Mouse (Mus musculus): Measurements from ENCODE around the gene Esd. TPM values are rescaled to one million over a fixed set of nuclear protein-coding genes. Genes with fewer than 3 reads are reported as not detected.

Esd gene
- 100 to 1,000 TPM; 327 to 353 TPM for total RNA-seq (2021)
- long read RNA-seq, experiment 1, transcript Esd-207 (9 exons, 1,117 nt): minor isoform, 16 of 419 reads
- long read RNA-seq, experiment 1, transcript Esd-201 (9 exons, 1,988 nt): major isoform, 296 of 419 reads
- long read RNA-seq, experiment 1, partial matches to known transcripts: 95 of 419 reads
- long read RNA-seq, experiment 1, other reads (novel, unspliced or antisense): 12 of 419 reads
- long read RNA-seq, experiment 2, transcript Esd-207 (9 exons, 1,117 nt): minor isoform, 5 of 124 reads
- long read RNA-seq, experiment 2, transcript Esd-201 (9 exons, 1,988 nt): major isoform, 104 of 124 reads
- long read RNA-seq, experiment 2, partial matches to known transcripts: 12 of 124 reads
- long read RNA-seq, experiment 2, other reads (novel, unspliced or antisense): 3 of 124 reads

DNA sequence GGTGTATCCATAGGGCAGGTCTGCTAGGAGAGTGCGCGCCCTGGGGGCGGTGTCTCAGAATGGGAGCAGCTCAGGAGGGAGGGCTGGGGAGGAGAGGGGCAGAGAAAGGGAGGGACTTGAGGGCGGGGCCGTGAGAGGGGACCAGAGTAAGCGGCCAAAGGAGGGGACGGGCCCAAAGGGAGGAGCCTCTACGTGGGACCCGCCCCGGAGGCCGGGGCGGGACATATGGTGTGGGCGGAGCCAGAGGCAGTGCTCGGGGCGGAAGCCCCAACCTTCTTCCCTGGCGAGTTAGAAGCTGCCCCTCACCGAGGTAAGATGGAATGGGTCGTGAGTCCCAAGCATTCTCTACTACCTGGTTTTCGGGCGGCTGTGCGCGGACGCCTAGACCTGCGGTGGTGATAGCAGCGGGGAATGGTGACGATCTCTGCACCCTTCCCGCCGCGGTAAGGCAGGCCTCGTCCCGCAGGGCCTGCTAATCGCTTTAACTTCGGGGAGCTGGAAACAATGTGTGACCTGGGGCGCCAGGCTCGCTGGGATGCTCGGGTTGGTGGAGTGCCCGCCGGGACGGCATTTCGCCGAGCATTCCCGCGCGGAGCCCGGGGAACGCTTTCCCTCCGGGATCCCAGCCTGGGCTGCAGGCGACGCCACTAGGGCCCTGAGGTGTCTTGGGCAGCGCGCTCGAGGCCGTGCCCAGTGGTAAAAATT is at the start of gene Esd:
TSS of gene Esd (plus strand) at position 219 of the 705 bp plus-strand sequence.
- peak; percentile 96 to 97 for DNase-seq

- DNase-seq: no peak
These were observed 47.7 kb upstream of the Esd start for GRCm38 (mm10) chr14:74684298-74684978.

GRCm38 (mm10) chr14:74691963-74692362 is 40.1 kb upstream of the Esd start:
- no peak for DNase-seq

DNA sequence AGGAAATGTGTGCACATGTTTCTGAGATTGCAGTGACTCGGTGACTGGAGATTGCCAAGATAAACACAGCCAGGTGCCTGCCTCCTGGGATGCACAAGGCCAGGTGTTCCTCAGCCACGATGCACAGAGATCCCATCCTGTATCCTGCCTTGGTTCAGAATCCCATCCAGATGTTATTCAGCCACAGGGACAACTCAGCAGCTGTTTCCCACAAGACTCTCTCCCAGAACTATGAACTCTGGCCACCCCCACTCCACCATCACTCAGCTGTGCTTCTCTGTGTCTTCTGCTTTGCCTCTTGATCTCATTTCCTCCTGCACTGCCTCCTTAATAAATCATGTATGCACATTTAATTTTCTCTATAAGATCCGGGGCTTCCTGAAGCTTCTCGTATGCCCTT is 35.3 kb upstream of the Esd start:
- no peak for DNase-seq

- DNase-seq: no peak
These were observed 34.7 kb upstream of the Esd start for GRCm38 (mm10) chr14:74697432-74697831.

- peak in 1 of 2 experiments; percentile 6 for DNase-seq
These were observed 32.9 kb upstream of the Esd start for GRCm38 (mm10) chr14:74699241-74699640.

- no peak for DNase-seq
These were observed 28.2 kb upstream of the Esd start for GRCm38 (mm10) chr14:74703930-74704329.

GRCm38 (mm10) chr14:74709054-74709453 is 23.0 kb upstream of the Esd start:
- DNase-seq: peak; percentile 26 to 45

- no peak for DNase-seq
These were observed 8.6 kb upstream of the Esd start for GRCm38 (mm10) chr14:74723541-74723940.

DNA sequence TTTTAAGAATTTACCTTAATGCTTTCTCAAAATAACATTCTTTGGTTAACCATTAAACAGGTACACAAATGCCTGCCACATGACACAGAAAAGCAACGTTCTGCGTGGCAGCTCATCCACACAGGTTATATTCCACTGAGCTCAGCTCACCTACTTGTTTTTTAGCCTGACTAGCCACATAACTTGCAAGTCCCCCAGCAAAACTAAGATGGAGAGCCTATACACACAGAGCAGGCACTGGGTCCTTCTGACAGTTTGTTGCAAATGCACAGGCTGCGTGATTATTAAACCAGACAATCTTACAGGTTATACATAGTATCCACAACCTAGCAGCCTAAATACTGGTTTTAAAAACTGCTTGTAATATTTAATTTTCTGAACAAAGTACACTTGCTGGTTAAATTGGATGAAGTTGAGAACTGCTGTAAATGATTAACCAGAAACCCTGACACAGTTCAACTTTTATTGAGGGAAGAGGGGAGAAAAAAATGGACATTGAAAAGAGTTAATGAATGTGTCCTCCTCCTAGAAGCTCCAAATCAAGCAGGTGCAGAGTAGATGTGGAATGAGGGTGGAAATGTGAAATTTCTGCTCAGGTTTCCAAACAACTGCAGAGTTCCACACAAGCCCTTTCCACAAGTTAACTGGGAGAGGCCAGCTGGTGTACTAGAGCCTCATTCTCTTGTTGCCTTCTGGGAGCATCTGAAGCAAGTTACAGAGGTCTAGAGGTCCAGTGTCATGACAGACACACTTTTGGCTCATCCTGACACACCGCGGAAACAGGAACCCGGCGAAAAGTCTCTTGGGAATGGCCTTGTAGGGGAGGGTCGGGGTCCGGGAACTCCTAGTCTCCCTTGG is 647 bp upstream of the Esd start:
- no peak for DNase-seq

- peak in 1 of 2 experiments; percentile 11 for DNase-seq
These were observed 1.3 kb downstream of the Esd start for GRCm38 (mm10) chr14:74733397-74733796.

- DNase-seq: no peak
These were observed 3.4 kb downstream of the Esd start for GRCm38 (mm10) chr14:74735471-74735870.

DNA sequence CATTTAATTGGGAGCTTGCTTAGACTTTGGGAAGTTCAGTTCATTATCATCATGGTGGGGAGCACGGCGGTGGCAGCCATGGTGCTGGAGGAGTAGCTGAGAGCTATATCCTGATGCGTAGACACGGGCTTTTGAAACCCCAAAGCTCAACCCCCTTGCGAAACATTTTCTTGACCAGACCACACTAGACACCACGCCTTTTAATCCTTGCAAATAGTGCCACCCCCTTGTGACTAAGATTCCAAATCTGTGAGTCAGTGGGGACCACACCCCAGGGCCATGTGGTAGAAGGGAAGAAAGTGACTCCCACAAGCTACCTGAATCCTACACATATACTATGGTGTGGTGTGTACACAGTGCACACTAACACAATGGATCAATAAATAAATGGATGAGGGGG is 4.8 kb downstream of the Esd start:
- DNase-seq: no peak

GRCm38 (mm10) chr14:74764191-74764918 is 32.3 kb downstream of the Esd start:
- DNase-seq: peak; percentile 83 to 89

DNA sequence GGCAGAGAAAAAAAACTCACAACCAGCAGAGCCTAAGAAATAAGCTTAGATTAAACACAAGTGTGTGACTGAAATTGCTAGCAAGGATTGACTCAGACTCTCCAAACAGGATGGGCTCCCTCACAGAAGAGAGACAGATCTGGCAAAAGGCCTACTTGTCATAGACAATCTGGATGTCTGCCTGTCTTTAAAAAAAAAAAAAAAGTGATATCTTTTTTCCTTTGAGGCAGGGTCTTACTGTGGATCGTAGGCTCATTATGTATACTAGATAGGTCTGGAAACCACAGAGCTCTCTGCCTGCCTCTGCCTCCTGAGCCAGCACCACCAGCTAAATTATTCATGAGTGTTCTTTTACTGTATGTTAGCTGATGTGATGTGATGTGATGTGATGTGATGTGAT is 35.8 kb downstream of the Esd start:
- no peak for DNase-seq

DNA sequence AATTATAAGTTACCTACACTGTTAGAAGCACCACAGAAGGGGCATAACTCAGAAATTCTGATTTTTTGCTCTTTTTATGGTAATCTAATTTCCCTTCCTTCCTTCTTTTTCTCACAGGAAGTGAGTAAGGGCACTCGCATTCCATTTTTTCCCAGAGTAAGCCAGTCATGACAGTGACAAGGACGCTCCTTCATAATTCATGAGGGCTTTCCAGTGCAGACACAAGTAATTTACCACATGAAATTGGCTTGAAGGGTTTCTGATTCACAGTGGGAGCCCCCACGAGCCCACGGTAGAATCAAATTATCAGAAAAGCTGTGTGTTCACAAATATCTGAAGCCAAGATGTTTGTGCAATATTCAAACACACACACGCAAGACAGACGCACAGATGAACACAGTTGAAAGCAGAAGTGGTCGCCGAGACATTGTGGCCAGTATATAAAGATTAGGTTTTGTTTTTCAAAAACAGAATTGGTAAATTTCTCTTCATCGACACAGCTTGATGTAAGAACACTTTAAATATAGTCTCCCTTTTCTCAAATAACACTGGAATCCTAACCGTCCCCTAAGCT is 42.0 kb downstream of the Esd start:
- DNase-seq: no peak

DNA sequence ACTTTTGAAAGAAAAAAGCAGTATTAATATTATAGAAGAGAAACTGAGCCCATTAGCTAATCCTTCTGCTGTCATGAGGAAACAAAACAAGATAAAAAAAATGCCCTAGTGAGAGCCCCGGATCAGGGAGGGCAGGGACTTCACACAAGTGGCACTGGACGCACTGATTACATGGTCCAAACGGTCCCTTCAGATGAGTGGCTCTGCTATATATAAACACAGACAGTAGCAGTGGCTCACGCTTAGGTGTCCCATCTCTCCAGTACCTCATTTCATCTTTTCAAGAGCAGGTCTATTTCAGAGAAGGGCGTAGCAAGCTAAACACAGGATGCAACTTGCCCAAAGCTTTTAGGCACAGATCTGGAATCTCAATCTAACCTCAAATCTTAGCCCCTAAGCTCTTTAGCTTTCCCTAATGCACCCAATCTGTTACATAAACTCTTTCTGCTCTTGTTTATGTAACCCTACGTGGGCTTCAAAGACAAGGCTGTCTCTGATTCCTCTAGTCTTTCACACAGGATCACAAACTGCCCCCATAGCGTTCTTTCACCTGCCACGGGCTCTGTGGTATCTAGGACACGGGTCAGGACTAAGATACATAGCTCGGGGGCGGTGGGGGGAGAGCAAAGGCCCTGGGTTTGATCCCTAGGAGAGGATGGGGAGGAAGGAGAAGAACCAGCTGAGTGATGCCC is 52.3 kb downstream of the Esd start:
- DNase-seq: no peak

- peak in 1 of 2 experiments; percentile 18 for DNase-seq
These were observed 55.6 kb downstream of the Esd start for GRCm38 (mm10) chr14:74787717-74788116.

GRCm38 (mm10) chr14:74788766-74789165 is 56.7 kb downstream of the Esd start:
- peak in 1 of 2 experiments; percentile 23 for DNase-seq

- no peak for DNase-seq
These were observed 58.4 kb downstream of the Esd start for GRCm38 (mm10) chr14:74790535-74790934.
